ENCODE assay signal across 17 mouse cellular contexts in genomic region chr14:99146841-99147240, GRCm38 (mm10).
"Had no signal": no experiment of that assay in that cellular context is flagged by ENCODE, and none has a peak within 500 bp of the region (broad histone marks: within the 10 kb centered on the region; RNA-seq: fewer than 3 reads in every experiment).

No protein-coding gene starts in this region.

- DNase-seq: liver, postnatal 0 days; lung, adult 2 months; lung, postnatal 14 days; lung, postnatal 36 days; right cerebral cortex, postnatal 14 days; thymus, adult 2 months; thymus, postnatal 36 days had no signal

- ATAC-seq: liver, postnatal 0 days; lung, postnatal 0 days; midbrain, embryonic 13.5 days; midbrain, embryonic 15.5 days had no signal

- H3K4me1 ChIP-seq: lung, embryonic 15.5 days; midbrain, embryonic 15.5 days; neural tube, embryonic 12.5 days had no signal

- H3K9me3 ChIP-seq: lung, embryonic 15.5 days; megakaryocyte, embryonic 14.5 days; midbrain, embryonic 13.5 days; midbrain, embryonic 15.5 days; neural tube, embryonic 12.5 days; stomach, embryonic 15.5 days had no signal

- H3K4me2 ChIP-seq: lung, embryonic 15.5 days; midbrain, embryonic 11.5 days; midbrain, embryonic 13.5 days; midbrain, embryonic 15.5 days; neural tube, embryonic 12.5 days; stomach, embryonic 15.5 days had no signal

- H3K27me3 ChIP-seq: lung, embryonic 15.5 days; megakaryocyte, embryonic 14.5 days; midbrain, embryonic 13.5 days; midbrain, embryonic 15.5 days; neural tube, embryonic 12.5 days; stomach, embryonic 15.5 days had no signal

- H3K27ac ChIP-seq: lung, embryonic 15.5 days; macrophage; midbrain, embryonic 13.5 days; midbrain, embryonic 15.5 days; neural tube, embryonic 12.5 days; stomach, embryonic 15.5 days; stomach, postnatal 0 days had no signal

- H3K36me3 ChIP-seq: midbrain, embryonic 15.5 days; stomach, embryonic 15.5 days had no signal

- H3K4me3 ChIP-seq: lung, embryonic 15.5 days; megakaryocyte, embryonic 14.5 days; midbrain, embryonic 13.5 days; midbrain, embryonic 15.5 days; neural tube, embryonic 12.5 days; stomach, embryonic 15.5 days had no signal

- H3K9ac ChIP-seq: liver, postnatal 0 days; lung, embryonic 15.5 days; midbrain, embryonic 13.5 days; midbrain, embryonic 15.5 days; neural tube, embryonic 12.5 days; stomach, embryonic 15.5 days had no signal
